Mouse (Mus musculus) urinary bladder, postnatal 25 days (tissue): ENCODE data around the gene Rilp.
A peak's percentile ranks its signal among the peaks of the same experiment; 100 is the strongest.

ENCODE experiments used
- DNase-seq: peaks from one replicate; pipeline ENCODE4 v3.0.0; 2022; ENCODE audit warnings: low spot score

The Rilp gene

DNA sequence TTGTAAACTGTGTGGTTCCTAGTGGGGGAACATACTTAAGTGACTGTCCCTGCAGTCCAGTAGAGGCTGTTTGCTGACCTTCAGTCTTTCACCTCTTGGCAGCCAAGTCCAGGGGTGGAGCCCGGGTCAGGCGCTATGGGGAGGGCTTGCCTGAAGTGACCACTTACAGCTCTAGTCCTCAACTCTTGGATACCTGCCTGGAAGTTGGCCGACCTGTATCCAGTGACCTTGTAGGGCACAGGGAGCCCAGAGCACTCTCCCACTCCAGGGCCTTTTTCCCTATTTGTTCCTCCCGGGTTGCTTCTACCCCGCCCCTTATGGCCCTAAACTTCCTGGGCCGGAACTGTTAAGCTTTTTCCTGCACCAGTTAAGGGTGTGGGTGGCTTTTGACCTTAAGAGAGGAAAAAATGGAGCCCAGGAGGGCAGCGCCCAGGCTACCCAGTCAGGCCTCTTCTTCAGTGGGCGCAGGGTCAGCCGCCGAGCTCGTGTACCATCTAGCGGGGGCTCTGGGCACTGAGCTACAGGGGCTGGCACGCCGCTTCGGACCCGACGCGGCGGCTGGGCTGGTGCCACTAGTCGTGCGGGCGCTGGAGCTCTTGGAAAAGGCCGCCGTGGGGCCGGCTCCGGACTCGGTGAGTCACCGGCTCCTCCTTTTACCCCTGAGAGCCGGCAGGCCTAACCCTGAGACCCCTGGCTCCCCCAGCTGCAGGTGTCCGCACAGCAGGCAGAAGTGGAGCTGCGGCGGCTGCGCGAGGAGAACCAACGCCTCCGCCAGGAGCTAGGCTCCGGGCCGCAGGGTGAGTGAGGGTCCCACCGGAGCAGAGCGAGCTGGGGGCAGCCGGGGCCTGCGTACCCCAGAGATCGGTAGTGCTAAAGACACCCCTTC lies at the start of gene Rilp:
Gene Rilp (plus strand): TSS at position 354 of the 886 bp plus-strand sequence.
- DNase-seq: peak; percentile 57

DNA sequence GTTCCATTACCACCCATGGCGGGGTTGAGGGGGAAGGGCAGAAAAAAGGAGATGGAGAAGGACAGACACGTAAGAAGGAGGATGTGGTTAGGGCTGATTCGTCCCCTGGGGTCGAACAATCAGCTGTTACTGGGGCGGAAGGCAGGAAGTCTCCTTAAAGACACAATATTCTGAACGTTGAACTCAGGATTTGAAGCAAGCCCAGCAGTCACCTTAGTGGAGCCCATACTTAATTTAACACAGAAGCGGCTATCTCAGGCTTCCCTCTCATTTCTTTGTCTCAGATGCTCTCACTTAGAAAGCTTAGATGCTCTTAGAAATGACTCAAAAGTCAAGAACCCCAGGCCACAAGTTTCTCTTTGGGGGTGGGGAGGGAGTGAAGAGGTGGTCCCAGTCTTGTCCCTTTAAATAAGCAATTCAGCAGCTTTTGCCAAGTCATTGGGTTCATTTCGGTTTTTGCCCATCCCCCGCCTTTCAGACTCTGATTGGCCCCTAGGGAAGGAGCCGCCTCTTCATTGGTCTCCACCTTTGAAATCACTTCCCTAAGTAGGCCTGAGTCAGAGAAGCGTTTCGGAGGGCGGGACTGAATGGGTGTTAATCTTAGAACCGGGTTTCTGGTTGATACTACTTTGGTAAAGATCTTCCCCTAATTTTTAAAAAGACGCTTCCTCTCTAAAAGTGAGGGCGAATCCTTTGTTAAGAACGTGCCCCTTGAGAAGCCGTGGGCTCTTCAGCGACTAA lies 49.6 kb upstream of the Rilp start:
- peak; percentile 80 for DNase-seq

DNA sequence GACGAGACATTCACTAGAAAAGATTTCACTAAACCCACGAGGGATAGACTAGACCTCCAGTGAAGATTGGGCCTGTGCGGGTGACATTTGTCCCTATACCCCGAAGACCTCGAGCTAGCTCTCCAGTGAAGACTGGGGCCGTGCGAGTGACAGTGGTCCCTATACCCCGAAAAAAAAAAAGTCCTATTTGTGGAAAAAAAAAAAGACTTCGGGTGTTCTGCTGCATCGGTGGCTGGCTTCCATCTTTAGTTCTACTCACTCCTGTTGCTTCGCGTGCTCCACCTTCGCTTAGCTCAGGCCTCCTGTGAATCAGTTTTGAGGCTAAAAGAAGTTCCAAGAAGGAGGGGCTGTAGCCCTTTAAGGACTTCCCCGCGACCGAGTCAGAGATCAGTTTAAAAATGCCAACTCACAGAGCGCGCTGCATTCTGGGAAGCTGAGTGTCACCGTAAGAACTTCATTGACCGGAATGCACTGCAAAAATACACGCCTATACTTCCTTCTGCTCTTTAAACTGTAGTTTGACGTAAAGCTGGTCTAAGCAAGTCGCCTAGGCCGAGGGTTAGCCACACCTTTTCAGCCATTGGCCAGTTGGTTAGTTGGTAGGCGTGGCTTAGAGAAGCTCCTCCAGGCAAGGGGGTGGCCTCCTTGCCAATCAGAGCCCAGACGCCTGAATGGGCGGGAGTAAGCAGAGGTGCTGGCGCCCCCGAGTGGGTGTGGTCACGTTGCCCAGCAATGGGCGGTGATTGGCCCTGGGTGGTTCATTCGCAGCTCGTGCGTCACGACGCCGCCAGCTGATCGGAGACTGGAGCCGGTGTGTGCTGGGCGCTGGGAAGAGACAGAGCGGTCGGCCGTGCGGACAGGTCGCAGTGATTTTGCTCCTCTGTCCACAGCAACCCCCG lies 48.8 kb upstream of the Rilp start, which contains the start of gene Tlcd2:
Gene Tlcd2 (plus strand): TSS at position 872 of the 899 bp plus-strand sequence.
- DNase-seq: peak; percentile 96

DNA sequence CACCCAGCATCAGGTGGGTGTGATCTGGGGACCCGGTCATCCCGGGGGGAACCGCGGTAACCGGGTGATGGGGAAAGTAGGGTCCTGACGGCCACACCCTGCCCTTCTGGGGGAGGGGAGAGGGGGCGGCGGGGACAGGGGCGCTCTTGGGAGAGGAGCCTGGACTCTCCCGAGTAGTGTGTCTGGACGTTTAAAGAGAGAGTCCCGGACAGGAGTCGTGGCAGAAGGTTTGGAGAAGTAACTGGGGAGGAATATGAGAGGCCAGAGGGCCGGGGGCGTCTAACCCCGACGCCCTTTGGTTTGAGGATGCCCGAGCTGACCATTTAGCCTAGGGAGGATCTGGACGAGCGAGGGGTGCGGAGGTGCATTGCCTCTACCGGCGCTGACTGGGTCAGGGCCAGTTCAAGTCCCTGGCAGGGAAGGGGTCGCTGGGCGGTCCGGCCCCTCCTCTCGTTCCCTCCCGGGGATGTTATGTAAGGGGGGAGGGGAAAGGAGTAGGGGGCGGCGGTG lies 48.1 kb upstream of the Rilp start:
- no peak for DNase-seq

DNA sequence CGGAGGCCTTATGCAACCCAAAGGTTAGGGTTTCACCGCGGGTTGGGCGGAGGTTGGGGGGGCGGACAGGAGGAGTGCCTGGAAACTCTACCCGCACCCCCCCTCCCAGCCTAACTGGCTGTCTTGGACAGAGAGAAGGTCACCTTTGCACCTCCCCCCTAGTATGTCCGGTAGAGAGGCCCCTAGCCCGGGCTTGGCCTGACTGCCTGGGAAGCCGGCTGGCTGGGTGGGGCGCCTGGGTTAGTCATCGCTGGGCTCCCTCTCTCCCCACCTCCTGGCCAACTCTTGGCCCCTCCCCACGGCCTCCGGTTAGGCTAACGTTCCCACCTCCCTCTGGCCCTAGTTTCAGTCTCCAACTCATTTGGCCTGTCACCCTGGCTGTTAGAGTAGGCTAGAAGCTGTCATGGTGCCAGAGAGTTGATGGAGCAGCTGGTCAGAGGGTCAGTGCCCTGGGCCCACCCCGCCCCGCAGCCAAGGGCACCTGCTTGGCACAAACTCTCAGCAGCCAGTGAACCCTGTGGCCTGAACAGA lies 47.6 kb upstream of the Rilp start:
- peak; percentile 83 for DNase-seq

DNA sequence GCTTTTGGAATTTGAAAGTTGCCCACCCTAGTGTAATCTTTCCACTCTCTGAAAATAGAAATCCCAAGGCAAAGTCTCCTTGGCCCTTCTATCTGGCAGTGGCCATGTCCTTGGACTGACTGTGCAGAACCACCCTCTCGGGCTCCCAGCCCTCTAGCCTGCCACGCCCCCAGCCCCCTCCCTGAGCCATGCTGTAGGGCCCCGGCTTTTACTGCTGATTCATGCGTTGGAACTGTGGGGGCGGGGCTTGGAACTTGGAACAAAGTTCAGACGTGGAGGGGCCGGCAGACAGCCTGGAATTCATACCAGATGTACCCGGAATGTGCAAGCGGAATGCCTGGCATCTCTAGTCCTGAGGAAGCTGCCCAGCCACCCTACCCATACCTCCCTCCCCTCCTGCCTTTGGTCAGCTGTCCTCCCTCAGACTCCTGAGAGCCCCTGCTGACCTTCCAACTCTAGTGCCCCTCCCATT lies 47.0 kb upstream of the Rilp start:
- peak; percentile 97 for DNase-seq

DNA sequence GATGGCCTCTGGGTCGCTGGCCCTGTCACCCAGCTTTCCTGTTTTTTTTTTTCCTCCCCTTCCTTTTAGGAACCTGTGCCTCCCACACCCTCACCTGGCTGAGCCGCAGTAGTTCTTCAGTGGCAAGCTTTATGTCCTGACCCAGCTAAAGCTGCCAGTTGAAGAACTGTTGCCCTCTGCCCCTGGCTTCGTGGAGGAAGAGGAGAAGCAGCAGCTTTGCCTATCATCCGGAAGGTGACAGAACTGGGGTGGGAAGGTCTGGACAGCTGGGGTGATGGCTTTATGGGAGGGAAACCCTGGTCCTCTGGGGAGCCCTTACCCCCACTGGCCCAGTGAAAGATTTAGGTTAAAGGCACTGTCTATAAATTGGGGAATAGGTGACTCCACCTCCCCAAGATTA lies 46.3 kb upstream of the Rilp start:
- no peak for DNase-seq

DNA sequence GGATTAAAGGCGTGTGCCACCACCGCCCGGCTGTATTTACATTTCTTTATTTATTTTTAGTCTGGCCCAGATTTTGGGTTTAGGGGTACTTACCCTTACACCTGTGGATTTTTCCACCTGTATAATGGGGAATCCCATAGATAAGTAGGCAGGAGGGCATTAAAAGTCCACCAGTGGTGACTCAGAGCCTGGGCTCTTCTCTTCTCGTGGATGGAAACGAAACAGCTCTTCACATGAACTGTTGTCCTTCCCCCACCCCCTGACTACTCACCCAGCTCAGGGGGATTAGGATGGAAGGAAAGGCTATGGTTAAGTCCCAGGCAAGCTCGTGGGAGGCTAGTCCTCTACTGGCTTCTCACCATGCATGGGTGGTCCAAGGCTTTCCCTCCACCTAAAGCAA lies 45.5 kb upstream of the Rilp start:
- no peak for DNase-seq

DNA sequence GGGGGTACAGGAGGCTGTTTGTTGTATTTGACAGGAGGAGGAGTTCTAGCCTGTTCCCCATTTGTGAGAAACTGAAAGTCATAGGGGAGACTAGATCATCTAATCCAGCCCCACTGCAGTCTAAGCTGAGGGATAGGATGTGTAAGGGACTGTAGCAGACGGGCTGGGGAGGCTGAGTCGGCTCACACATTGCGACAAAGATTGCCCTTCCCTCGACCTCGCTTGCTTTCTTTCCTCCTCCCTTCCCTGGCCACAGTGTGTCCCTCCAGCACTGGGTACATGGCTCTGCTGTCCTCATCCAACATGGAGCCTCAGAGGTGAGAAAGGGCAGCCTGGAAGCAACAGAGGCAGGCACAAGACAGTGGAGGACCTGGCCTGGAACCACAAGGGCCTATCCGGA lies 44.8 kb upstream of the Rilp start:
- DNase-seq: no peak

DNA sequence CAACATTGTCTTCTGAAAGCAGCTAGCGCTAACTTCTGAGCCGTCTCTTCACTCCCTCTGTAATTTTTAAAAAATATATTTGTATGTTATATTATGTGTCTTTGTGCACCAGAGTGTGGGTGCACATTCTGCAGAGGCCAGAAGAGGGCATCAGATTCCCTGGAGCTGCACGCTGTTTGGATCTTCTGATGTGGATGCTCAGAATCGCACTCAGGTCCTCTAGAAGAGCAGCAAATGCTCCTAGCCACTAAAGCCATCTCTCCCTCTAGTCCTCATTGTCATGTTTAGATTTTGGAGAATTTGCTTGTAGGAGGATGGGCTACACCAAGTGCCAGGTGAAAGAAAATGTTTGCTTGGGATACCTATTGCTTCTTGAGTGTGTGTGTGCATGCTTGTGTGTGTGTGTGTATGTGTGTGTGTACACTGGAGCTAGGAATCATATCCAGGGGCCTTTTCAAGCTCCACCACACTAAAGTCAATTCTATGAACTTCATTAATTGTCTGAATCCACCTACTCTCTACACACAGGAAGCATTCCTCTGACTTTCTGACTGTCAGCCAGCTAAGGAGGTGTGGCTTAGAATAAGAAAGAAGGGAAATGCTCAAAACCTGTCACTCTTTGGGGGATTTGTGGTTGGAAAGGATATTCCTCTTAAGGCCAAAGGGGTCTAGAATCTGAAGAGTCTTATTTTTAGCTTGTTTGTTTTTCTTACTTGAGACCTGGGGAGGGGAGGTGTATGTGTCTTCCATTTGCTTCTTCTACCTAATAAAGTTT lies 43.0 kb upstream of the Rilp start:
- no peak for DNase-seq

DNA sequence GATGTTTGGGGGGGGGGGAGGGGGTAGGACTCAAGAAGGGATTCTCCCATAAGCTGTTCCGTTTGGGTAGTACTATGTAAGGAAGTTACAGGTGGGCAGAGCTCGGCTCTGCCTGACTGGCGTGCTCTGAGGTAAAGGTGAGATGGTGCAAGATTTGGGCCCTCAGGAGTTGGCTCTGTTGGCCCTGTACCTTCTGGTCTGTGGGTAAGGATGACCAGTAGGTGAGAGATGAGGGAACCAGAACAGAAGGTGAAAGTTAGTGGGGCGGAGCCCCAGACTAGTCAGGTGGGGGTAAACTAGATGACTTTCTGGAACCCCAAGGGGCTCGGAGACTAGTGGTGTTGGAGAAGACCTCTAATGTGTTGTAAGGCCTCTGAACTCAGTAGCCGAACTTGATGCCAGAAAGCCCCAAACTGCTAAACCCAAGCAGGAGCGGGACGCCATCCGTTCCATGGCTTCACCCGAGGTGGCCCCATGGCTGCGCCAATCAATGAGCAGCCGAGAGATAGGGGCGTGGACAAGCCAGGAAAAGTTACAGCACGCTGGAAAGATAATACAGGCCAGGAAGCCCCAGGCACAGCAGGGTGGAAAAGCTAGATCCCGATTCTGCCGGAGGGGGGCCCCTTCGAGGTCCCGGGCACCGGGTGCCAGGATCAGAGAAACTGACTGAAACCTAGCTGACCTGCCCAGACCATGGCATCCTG lies 42.2 kb upstream of the Rilp start:
- DNase-seq: peak; percentile 47

DNA sequence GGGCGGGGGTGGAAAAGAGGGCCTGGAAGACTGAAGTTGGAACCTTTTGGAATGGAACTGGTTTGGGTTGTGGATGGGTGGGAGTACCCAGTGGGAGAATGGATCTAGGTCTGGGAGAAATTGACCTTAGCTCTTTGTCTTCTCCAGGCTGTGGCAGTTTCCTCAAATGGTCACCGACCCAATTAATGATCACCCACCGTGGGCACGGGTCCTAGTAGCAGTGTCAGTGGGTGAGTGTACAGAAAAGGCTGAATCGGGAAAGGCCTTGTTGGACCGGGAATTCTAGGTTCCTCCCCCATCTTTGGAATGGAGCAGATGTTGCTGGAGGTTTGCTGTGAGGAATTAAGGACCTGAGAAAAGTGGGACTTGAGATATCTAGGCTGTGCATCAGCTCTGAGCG lies 41.5 kb upstream of the Rilp start:
- no peak for DNase-seq

DNA sequence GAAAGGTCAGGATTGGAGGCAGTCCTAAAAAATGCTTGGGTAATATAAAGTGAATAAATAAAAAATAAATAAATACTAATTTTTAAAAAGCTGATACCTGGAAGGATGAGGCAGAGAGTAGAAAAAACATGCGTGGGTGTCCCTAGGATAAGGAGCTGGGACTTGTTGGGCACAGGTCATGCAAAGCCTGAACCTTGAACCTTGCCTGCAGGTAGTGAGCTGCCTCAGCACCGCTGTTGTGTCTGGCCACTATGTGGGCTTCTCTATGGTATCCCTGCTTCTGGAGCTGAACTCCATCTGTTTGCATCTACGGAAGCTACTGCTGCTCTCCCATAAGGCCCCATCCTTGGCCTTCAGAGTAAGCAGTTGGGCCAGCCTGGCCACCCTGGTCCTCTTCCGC lies 40.6 kb upstream of the Rilp start:
- no peak for DNase-seq

DNA sequence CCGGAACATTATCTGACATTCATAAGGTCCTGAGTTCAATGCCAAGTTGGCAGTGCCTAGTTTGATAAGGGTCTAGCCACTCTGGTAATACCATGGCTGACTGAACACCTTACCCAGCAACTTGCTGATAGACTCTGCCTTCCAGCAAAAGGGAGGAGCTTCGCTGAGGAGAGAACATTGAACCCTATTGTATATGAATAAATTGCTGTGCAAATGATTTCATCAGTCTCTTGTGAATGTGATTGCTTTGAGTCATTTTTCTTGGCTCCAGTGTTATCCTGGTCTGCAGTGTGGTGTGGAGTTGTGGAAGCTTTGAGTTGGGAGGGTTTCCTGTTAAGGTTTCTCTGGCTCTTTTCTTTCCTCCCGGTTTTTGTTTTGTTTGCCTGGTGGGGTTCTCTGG lies 39.2 kb upstream of the Rilp start:
- no peak for DNase-seq

DNA sequence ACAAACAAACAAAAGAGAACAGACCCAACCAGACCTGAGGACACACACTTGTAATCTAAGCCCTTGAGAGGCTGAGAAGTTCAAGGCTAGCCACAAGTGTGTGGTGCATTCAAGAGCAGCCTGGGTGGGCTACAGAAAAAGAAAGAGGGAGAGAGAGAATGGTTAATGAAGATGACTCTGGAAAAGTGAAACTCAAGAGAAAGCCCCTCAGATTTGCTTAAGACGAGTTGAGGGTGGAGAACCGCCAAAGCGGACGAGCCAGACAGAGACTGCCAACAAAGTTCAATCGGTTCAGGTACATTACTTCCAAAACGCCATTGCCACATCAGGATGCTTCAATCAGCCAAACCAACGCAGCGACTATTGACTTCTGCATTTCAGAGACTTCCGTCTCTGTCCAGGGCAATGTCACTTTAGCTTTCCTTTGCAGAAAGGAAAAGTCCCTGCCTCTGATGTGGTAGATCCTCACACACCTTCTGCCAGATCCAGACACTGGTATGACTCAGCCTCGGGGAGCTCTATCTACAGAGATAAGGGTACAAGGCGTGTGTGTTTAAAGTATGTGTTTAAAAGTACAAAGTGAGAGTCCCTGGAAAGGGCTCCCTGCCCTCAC lies 37.3 kb upstream of the Rilp start:
- DNase-seq: no peak

DNA sequence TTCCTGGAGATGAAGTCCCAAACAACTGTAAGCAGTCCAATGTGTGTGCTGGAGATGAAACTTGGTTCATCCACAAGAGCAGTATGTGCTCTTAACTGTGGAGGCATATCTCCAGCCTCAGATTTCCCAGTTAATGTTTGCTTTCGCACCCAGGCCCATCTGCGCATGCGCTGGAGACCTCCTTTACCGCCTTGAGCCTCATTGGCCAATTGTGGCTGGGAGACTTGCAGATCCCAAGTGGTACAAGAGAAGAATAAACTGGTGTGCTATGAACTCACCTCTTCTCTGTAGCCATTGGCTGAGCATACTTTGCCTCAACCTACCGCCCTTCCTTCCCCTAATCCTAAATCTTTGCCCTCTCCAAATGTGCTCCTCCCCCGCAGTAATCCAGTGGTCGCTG lies 36.5 kb upstream of the Rilp start:
- no peak for DNase-seq

DNA sequence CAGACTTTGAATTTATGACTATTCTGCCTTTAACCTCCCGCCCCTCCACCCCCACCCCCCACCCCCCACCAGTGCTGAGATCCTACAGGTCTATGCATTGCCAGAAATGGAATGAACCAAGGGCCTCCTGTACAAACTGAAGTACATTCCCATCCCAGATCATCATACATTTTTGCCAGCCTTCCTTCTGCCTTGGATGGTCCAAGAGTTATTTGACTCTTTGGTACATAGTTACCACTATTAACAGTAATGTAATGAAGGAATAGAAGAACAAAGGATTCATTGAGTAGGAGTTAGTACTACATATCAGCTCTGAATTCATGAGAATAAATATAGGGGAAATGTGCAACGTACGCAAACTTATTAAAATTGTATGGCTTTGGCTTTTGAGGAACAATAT lies 23.7 kb upstream of the Rilp start:
- no peak for DNase-seq

DNA sequence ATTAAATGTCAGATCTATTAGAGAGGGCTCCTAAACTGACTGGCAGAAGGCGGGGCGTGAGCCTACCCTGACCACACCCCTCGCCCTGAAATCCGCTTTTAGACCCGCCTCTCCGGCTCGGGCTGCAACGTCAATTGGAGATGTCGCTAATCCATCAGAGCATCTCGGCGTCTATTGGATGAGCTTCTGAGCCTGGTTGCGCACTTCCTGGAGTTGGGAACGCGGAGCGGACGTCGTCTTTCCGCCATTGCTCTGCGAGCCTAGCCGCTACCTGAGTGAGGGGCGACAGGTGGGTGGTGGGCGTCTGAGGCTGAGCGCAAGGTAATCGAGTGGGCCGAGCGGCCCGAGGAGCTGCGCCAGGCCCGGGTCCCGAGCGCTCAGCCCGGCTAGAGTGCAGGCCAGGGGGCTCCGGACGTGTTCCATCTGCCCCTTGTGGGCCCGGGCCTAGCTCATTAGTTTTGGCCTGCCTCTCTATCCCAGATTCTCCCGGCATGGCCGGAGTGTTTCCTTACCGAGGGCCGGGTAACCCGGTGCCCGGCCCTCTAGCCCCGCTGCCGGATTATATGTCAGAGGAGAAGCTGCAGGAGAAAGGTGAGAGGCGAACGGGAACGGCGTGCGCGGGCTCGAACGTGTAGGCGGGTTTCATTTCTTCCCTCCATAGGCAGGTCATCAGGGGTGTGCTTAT lies 23.2 kb upstream of the Rilp start, which contains the start of gene Prpf8:
Gene Prpf8 (plus strand): TSS at position 216 of the 685 bp plus-strand sequence.
- peak; percentile 94 for DNase-seq

DNA sequence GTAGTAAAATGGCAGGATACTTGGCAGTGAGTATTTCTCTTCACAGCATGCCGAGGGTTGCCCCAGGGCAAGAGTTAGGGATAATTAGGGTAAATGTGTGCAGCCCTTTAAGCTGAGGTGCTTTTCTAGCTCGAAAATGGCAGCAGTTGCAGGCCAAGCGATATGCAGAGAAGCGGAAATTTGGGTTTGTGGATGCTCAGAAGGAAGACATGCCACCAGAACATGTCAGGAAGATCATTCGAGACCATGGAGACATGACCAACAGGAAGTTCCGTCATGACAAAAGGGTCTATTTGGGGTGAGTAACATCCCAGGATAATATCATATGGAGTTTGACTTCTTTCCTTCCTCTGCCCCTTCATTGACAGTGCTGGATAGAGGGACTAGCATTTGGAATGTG lies 22.4 kb upstream of the Rilp start:
- DNase-seq: no peak
